Mouse (Mus musculus): ENCODE data around the gene Dscaml1. TPM values are rescaled to one million over a fixed set of nuclear protein-coding genes. Genes with fewer than 3 reads are reported as not detected.

The Dscaml1 gene
- polyA plus RNA-seq, 1 experiment from 2014 or later, result 0.54 TPM

- no peak overlapping the region for H3K27ac ChIP-seq (ENCODE audit: low read length)
- no peaks in the 10 kb centered on the region for H3K36me3 ChIP-seq (ENCODE audit: control insufficient read depth, insufficient read depth)
- no peaks in the 10 kb centered on the region for H3K4me1 ChIP-seq (ENCODE audit: control insufficient read depth, insufficient read depth, low read length)
- no peaks in the 10 kb centered on the region for H3K9me3 ChIP-seq (replicated peaks; ENCODE audit: control insufficient read depth, low read length)
- no peaks in the 10 kb centered on the region for H3K27me3 ChIP-seq (ENCODE audit: control insufficient read depth, insufficient read depth, low read length)
- no peak overlapping the region for H3K4me2 ChIP-seq (ENCODE audit: low read depth, low read length)
- no peak overlapping the region for H3K9ac ChIP-seq (ENCODE audit: low read length)
- ATAC-seq (replicated peaks; ENCODE audit: extremely low read depth, insufficient read depth, low FRiP score), result no peak
- no peak overlapping the region for H3K4me3 ChIP-seq (ENCODE audit: low read length)
- WGBS, result 75% methylated on average over 4 of the region's 4 CpGs
Observed at GRCm38 (mm10) chr9:45486665-45487074, 60.2 kb downstream of the Dscaml1 start.

GRCm38 (mm10) chr9:45487179-45487801 is 60.9 kb downstream of the Dscaml1 start:
- Histone ChIP-seq H3K27me3 (ENCODE audit: control insufficient read depth, insufficient read depth, low read length) (no peaks in the 10 kb centered on the region), H3K4me3 (ENCODE audit: low read length) (no peak overlapping the region), H3K36me3 (ENCODE audit: control insufficient read depth, insufficient read depth) (no peaks in the 10 kb centered on the region), H3K4me2 (ENCODE audit: low read depth, low read length) (no peak overlapping the region), H3K4me1 (ENCODE audit: control insufficient read depth, insufficient read depth, low read length) (no peaks in the 10 kb centered on the region), H3K27ac (ENCODE audit: low read length) (no peak overlapping the region), H3K9me3 (replicated peaks; ENCODE audit: control insufficient read depth, low read length) (no peaks in the 10 kb centered on the region), H3K9ac (ENCODE audit: low read length) (no peak overlapping the region)
- no peak for ATAC-seq (replicated peaks; ENCODE audit: extremely low read depth, insufficient read depth, low FRiP score)
- 79% methylated on average over 12 of the region's 12 CpGs for WGBS

- no peak overlapping the region for H3K4me2 ChIP-seq (ENCODE audit: low read depth, low read length)
- 80% methylated on average over 2 of the region's 2 CpGs for WGBS
- no peaks in the 10 kb centered on the region for H3K27me3 ChIP-seq (ENCODE audit: control insufficient read depth, insufficient read depth, low read length)
- H3K4me1 ChIP-seq (ENCODE audit: control insufficient read depth, insufficient read depth, low read length), result no peaks in the 10 kb centered on the region
- no peak for ATAC-seq (replicated peaks; ENCODE audit: extremely low read depth, insufficient read depth, low FRiP score)
- no peak overlapping the region for H3K4me3 ChIP-seq (ENCODE audit: low read length)
- H3K9ac ChIP-seq (ENCODE audit: low read length), result no peak overlapping the region
- H3K9me3 ChIP-seq (replicated peaks; ENCODE audit: control insufficient read depth, low read length), result no peaks in the 10 kb centered on the region
- H3K36me3 ChIP-seq (ENCODE audit: control insufficient read depth, insufficient read depth), result no peaks in the 10 kb centered on the region
- H3K27ac ChIP-seq (ENCODE audit: low read length), result no peak overlapping the region
Observed at GRCm38 (mm10) chr9:45490899-45491298, 64.5 kb downstream of the Dscaml1 start.

- 0 out of 2 replicates have a peak, but pooled peaks cover 2% of the 10 kb centered on the region for H3K4me1 ChIP-seq (ENCODE audit: control insufficient read depth, insufficient read depth, low read length)
- H3K9me3 ChIP-seq (replicated peaks; ENCODE audit: control insufficient read depth, low read length), result no peaks in the 10 kb centered on the region
- no peak overlapping the region for H3K9ac ChIP-seq (ENCODE audit: low read length)
- no peaks in the 10 kb centered on the region for H3K27me3 ChIP-seq (ENCODE audit: control insufficient read depth, insufficient read depth, low read length)
- H3K4me2 ChIP-seq (ENCODE audit: low read depth, low read length), result no peak overlapping the region
- H3K27ac ChIP-seq (ENCODE audit: low read length), result no peak overlapping the region
- no peak for ATAC-seq (replicated peaks; ENCODE audit: extremely low read depth, insufficient read depth, low FRiP score)
- H3K36me3 ChIP-seq (ENCODE audit: control insufficient read depth, insufficient read depth), result no peaks in the 10 kb centered on the region
- 78% methylated on average over 3 of the region's 3 CpGs for WGBS
- no peak overlapping the region for H3K4me3 ChIP-seq (ENCODE audit: low read length)
Observed at GRCm38 (mm10) chr9:45494889-45495288, 68.5 kb downstream of the Dscaml1 start.

GRCm38 (mm10) chr9:45496340-45496739 is 69.9 kb downstream of the Dscaml1 start:
- WGBS, result 87% methylated on average over 3 of the region's 3 CpGs
- H3K27me3 ChIP-seq (ENCODE audit: control insufficient read depth, insufficient read depth, low read length), result no peaks in the 10 kb centered on the region

GRCm38 (mm10) chr9:45496944-45497343 is 70.5 kb downstream of the Dscaml1 start:
- Histone ChIP-seq H3K4me2 (ENCODE audit: low read depth, low read length) (no peak overlapping the region), H3K27me3 (ENCODE audit: control insufficient read depth, insufficient read depth, low read length) (no peaks in the 10 kb centered on the region), H3K27ac (ENCODE audit: low read length) (no peak overlapping the region), H3K9ac (ENCODE audit: low read length) (no peak overlapping the region), H3K4me3 (ENCODE audit: low read length) (no peak overlapping the region), H3K9me3 (replicated peaks; ENCODE audit: control insufficient read depth, low read length) (no peaks in the 10 kb centered on the region), H3K36me3 (ENCODE audit: control insufficient read depth, insufficient read depth) (no peaks in the 10 kb centered on the region), H3K4me1 (ENCODE audit: control insufficient read depth, insufficient read depth, low read length) (peaks cover 6% of the 10 kb centered on the region; the same call in 1 of the 2 replicates)
- WGBS, result 72% methylated on average over 1 of the region's 1 CpGs
- no peak for ATAC-seq (replicated peaks; ENCODE audit: extremely low read depth, insufficient read depth, low FRiP score)

More at GRCm38 (mm10) chr9:45496340-45496739, 69.9 kb downstream of the Dscaml1 start:
- Histone ChIP-seq H3K4me1 (ENCODE audit: control insufficient read depth, insufficient read depth, low read length) (0 out of 2 replicates have a peak, but pooled peaks cover 2% of the 10 kb centered on the region), H3K9ac (ENCODE audit: low read length) (no peak overlapping the region), H3K36me3 (ENCODE audit: control insufficient read depth, insufficient read depth) (no peaks in the 10 kb centered on the region), H3K9me3 (replicated peaks; ENCODE audit: control insufficient read depth, low read length) (no peaks in the 10 kb centered on the region), H3K4me3 (ENCODE audit: low read length) (no peak overlapping the region), H3K27ac (ENCODE audit: low read length) (no peak overlapping the region), H3K4me2 (ENCODE audit: low read depth, low read length) (no peak overlapping the region)
- ATAC-seq (replicated peaks; ENCODE audit: extremely low read depth, insufficient read depth, low FRiP score), result no peak

- no peak overlapping the region for H3K9ac ChIP-seq (ENCODE audit: low read length)
- 49% methylated on average over 10 of the region's 10 CpGs for WGBS
- no peak overlapping the region for H3K4me2 ChIP-seq (ENCODE audit: low read depth, low read length)
- ATAC-seq (replicated peaks; ENCODE audit: extremely low read depth, insufficient read depth, low FRiP score), result no peak; the same call in 1 of the 2 replicates
- no peak overlapping the region for H3K4me3 ChIP-seq (ENCODE audit: low read length)
- H3K27me3 ChIP-seq (ENCODE audit: control insufficient read depth, insufficient read depth, low read length), result no peaks in the 10 kb centered on the region
- H3K9me3 ChIP-seq (replicated peaks; ENCODE audit: control insufficient read depth, low read length), result no peaks in the 10 kb centered on the region
- no peak overlapping the region for H3K27ac ChIP-seq (ENCODE audit: low read length)
- H3K36me3 ChIP-seq (ENCODE audit: control insufficient read depth, insufficient read depth), result no peaks in the 10 kb centered on the region
- H3K4me1 ChIP-seq (ENCODE audit: control insufficient read depth, insufficient read depth, low read length), result peaks cover 16% of the 10 kb centered on the region
Observed at GRCm38 (mm10) chr9:45499267-45499666, 72.8 kb downstream of the Dscaml1 start.

GRCm38 (mm10) chr9:45500071-45500595 is 73.7 kb downstream of the Dscaml1 start:
- Histone ChIP-seq H3K4me3 (ENCODE audit: low read length) (no peak overlapping the region), H3K9me3 (replicated peaks; ENCODE audit: control insufficient read depth, low read length) (no peaks in the 10 kb centered on the region), H3K4me2 (ENCODE audit: low read depth, low read length) (no peak overlapping the region), H3K9ac (ENCODE audit: low read length) (no peak overlapping the region), H3K27me3 (ENCODE audit: control insufficient read depth, insufficient read depth, low read length) (no peaks in the 10 kb centered on the region), H3K4me1 (ENCODE audit: control insufficient read depth, insufficient read depth, low read length) (peaks cover 25% of the 10 kb centered on the region), H3K27ac (ENCODE audit: low read length) (no peak overlapping the region), H3K36me3 (ENCODE audit: control insufficient read depth, insufficient read depth) (no peaks in the 10 kb centered on the region)
- no peak for ATAC-seq (replicated peaks; ENCODE audit: extremely low read depth, insufficient read depth, low FRiP score)
- 89% methylated on average over 3 of the region's 3 CpGs for WGBS

- H3K9ac ChIP-seq (ENCODE audit: low read length), result peak overlapping the region; percentile 9; the same call in 1 of the 2 replicates
- H3K4me2 ChIP-seq (ENCODE audit: low read depth, low read length), result no peak overlapping the region
- no peaks in the 10 kb centered on the region for H3K36me3 ChIP-seq (ENCODE audit: control insufficient read depth, insufficient read depth)
- no peak overlapping the region for H3K4me3 ChIP-seq (ENCODE audit: low read length)
- H3K4me1 ChIP-seq (ENCODE audit: control insufficient read depth, insufficient read depth, low read length), result peaks cover 35% of the 10 kb centered on the region
- no peak overlapping the region for H3K27ac ChIP-seq (ENCODE audit: low read length)
- H3K27me3 ChIP-seq (ENCODE audit: control insufficient read depth, insufficient read depth, low read length), result no peaks in the 10 kb centered on the region
- H3K9me3 ChIP-seq (replicated peaks; ENCODE audit: control insufficient read depth, low read length), result no peaks in the 10 kb centered on the region
- WGBS, result 61% methylated on average over 5 of the region's 5 CpGs
- no peak for ATAC-seq (replicated peaks; ENCODE audit: extremely low read depth, insufficient read depth, low FRiP score)
Observed at GRCm38 (mm10) chr9:45501295-45501927, 75.0 kb downstream of the Dscaml1 start.

Measured in heart, embryonic 16.5 days (tissue).